Mouse (Mus musculus) forebrain, postnatal 0 days (tissue): Measurements from ENCODE around the gene Ypel3. TPM values are rescaled to one million over a fixed set of nuclear protein-coding genes. Genes with fewer than 3 reads are reported as not detected.

Experiments
- ATAC-seq: fragments of 200-750 bp; cut with Nextera tagmentation; 2 replicates; pipeline ENCODE4 v1.8.0; 2017; ENCODE audit warnings: mild to moderate bottlenecking, moderate library complexity
- DNase-seq: peaks from one replicate; pipeline ENCODE4 v3.0.0-alpha.2; 2015
- H3K27ac ChIP-seq: fragments of 300-500 bp; sonication (generic); 2 replicates; pipeline ENCODE4 v1.5.1; 2014; ENCODE audit warnings: low read depth, mild to moderate bottlenecking, antibody characterized with exemption, low read length, moderate library complexity, mixed read lengths
- H3K27me3 ChIP-seq: fragments of 300-500 bp; sonication (generic); 2 replicates; pipeline ENCODE4 v1.6.1; 2014; ENCODE audit warnings: mild to moderate bottlenecking, low read length, mixed read lengths; ENCODE audit not compliant: insufficient read depth
- H3K36me3 ChIP-seq: fragments of 300-500 bp; sonication (generic); 2 replicates; pipeline ENCODE4 v1.6.1; 2014; ENCODE audit warnings: mild to moderate bottlenecking, moderate library complexity; ENCODE audit not compliant: insufficient read depth
- H3K4me1 ChIP-seq: fragments of 300-500 bp; sonication (generic); 2 replicates; pipeline ENCODE4 v1.6.1; 2014; ENCODE audit warnings: antibody characterized with exemption; ENCODE audit not compliant: insufficient read depth
- H3K4me2 ChIP-seq: fragments of 300-500 bp; sonication (generic); 2 replicates; pipeline ENCODE4 v1.6.1; 2014; ENCODE audit warnings: low read depth, mild to moderate bottlenecking, moderate library complexity
- H3K4me3 ChIP-seq: fragments of 300-500 bp; sonication (generic); 2 replicates; pipeline ENCODE4 v1.5.1; 2014; ENCODE audit warnings: low read depth, low read length, mixed read lengths
- H3K9ac ChIP-seq: fragments of 300-500 bp; sonication (generic); 2 replicates; pipeline ENCODE4 v1.6.1; 2014; ENCODE audit warnings: mild to moderate bottlenecking
- H3K9me3 ChIP-seq: fragments of 300-500 bp; sonication (generic); 2 replicates; pipeline ENCODE4 v1.6.1; 2016; ENCODE audit warnings: low read length
- CTCF ChIP-seq: sonication (generic); IDR thresholded peaks from 2 replicates; pipeline ENCODE4 v1.5.1; 2016; ENCODE audit warnings: antibody characterized with exemption, control low read depth, low read depth
- WGBS: fragments of 180-500 bp; shearing (Covaris S2); extraction: QIAGEN DNeasy Blood & Tissue Kit; methylation state at CpG from one replicate; pipeline ENCODE4 v1.1.7; 2014; 5-methylcytosine and 5-hydroxymethylcytosine counted together
- polyA plus RNA-seq: library from polyadenylated mRNA; unstranded; fragments of >200 nt; fragmentation: Nextera tagmentation; extraction: Ambion mirVana; gene quantifications from 2 replicates; pipeline ENCODE4 v1.2.1, GENCODE M21; 2015
- total RNA-seq: library from RNA; depleted of rRNA; stranded (reverse); fragments of >200 nt; gene quantifications from 2 replicates; pipeline ENCODE4 v1.2.3, GENCODE M21; 2014

Gene Ypel3
- total and polyA plus RNA-seq, 2 experiments from 2014 or later: 162 to 223 TPM

DNA sequence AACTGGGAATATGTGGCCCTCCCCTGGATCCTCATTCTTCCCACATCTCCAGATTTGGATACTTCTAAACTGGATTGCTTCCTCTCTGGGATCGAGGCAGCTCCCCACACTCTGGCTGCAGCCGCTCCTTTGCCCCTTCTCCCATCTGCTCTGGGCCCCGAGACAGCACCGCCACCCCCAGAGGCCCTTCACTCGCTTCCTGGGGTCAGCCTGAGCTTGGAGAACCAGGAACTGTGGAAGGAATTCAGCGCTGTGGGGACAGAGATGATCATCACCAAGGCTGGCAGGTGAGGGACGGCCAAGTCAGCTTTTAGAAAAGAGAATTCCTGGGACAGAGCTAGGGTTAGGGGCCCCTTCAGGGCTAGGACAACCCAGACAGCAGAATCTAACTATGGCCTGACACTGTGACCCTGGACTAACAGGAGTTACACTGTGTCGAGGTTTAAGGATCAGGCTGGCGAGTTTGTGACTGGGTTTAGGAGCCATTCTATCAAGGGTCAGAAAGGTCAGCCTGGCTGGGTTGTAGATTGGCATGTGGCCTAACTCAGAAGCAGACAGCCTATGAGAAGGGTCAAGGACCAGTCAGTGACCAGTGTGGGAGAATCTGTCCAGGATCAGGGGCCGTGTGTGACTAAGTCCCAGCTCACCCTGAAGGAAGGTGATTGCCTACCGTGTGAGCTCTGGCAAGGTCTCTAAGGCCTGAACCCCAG lies 5.1 kb downstream of the Ypel3 start:
- Histone ChIP-seq H3K9me3 (no peaks in the 10 kb centered on the region), H3K27me3 (no peaks in the 10 kb centered on the region), H3K9ac (0 out of 2 replicates have a peak overlapping the region, but pooled peaks have one; percentile 3), H3K4me3 (no peak overlapping the region), H3K4me1 (peaks cover 15% of the 10 kb centered on the region), H3K27ac (no peak overlapping the region), H3K36me3 (peaks cover 42% of the 10 kb centered on the region), H3K4me2 (peak overlapping the region; percentile 86; the same call in 1 of the 2 replicates)
- DNase-seq (no peak), ATAC-seq (no peak)
- WGBS: 47% methylated on average over 11 of the region's 11 CpGs
- no peak for TF ChIP-seq CTCF

DNA sequence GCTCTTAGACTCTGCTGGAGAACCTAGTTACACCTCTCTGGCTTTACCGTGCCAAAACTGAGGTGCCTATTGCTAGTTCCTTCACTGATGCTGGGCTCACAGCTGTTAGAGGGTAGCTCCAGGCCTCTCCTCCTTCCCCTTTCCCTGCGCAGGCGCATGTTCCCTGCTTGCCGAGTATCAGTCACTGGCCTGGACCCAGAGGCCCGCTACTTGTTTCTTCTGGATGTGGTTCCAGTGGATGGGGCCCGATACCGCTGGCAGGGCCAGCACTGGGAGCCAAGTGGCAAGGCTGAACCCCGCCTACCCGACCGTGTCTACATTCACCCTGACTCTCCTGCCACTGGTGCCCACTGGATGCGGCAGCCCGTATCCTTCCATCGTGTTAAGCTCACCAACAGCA lies 5.9 kb downstream of the Ypel3 start:
- no peaks in the 10 kb centered on the region for H3K9me3 ChIP-seq
- ATAC-seq (no peak), DNase-seq (no peak)
- peaks cover 10% of the 10 kb centered on the region; the same call in 1 of the 2 replicates for H3K4me1 ChIP-seq
- H3K36me3 ChIP-seq: peaks cover 51% of the 10 kb centered on the region
- no peak overlapping the region for H3K9ac ChIP-seq
- no peaks in the 10 kb centered on the region for H3K27me3 ChIP-seq
- no peak overlapping the region for H3K4me3 ChIP-seq
- WGBS: 86% methylated on average over 13 of the region's 13 CpGs
- TF ChIP-seq CTCF: no peak
- no peak overlapping the region for H3K4me2 ChIP-seq
- H3K27ac ChIP-seq: no peak overlapping the region

GRCm38 (mm10) chr7:126784469-126784868 lies 7.7 kb downstream of the Ypel3 start:
- H3K4me2 ChIP-seq: no peak overlapping the region
- 92% methylated on average over 7 of the region's 7 CpGs for WGBS
- H3K9ac ChIP-seq: no peak overlapping the region
- peaks cover 5% of the 10 kb centered on the region; the same call in 1 of the 2 replicates for H3K4me1 ChIP-seq
- no peaks in the 10 kb centered on the region for H3K9me3 ChIP-seq
- ATAC-seq (no peak), DNase-seq (no peak)
- peaks cover 61% of the 10 kb centered on the region for H3K36me3 ChIP-seq
- no peak for TF ChIP-seq CTCF
- H3K27me3 ChIP-seq: no peaks in the 10 kb centered on the region
- H3K27ac ChIP-seq: no peak overlapping the region
- H3K4me3 ChIP-seq: no peak overlapping the region

GRCm38 (mm10) chr7:126785056-126785455 lies 8.3 kb downstream of the Ypel3 start:
- peaks cover 5% of the 10 kb centered on the region; the same call in 1 of the 2 replicates for H3K4me1 ChIP-seq
- H3K4me3 ChIP-seq: no peak overlapping the region
- no peak for TF ChIP-seq CTCF
- H3K9me3 ChIP-seq: no peaks in the 10 kb centered on the region
- ATAC-seq: no peak
- no peaks in the 10 kb centered on the region for H3K27me3 ChIP-seq
- 86% methylated on average over 4 of the region's 4 CpGs for WGBS
- H3K4me2 ChIP-seq: no peak overlapping the region
- H3K36me3 ChIP-seq: peaks cover 67% of the 10 kb centered on the region
- H3K9ac ChIP-seq: no peak overlapping the region
- DNase-seq: no peak
- no peak overlapping the region for H3K27ac ChIP-seq

DNA sequence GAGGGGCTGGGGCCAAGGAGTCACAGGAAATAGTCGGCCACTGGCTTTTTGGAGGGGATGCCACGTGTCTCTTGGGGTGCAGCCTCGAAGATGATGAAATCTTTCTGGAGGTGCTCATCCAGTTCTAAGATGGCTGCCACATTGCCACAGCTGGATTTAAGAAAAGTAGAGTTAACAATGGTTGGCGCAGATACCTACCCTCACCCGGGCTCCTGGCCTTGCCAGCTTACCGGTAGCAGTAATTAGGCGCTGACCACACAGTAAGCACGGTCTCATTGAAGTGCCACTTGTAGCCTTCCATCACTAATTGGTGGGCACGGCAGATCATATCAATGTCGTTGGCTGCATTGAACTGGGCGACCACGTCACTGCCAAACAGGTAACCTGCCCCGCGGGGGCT lies 9.4 kb downstream of the Ypel3 start:
- DNase-seq: no peak
- H3K27ac ChIP-seq: no peak overlapping the region
- peaks cover 2% of the 10 kb centered on the region; the same call in 1 of the 2 replicates for H3K4me1 ChIP-seq
- no peaks in the 10 kb centered on the region for H3K9me3 ChIP-seq
- no peak overlapping the region for H3K4me2 ChIP-seq
- H3K9ac ChIP-seq: no peak overlapping the region
- peaks cover 68% of the 10 kb centered on the region for H3K36me3 ChIP-seq
- no peak overlapping the region for H3K4me3 ChIP-seq
- no peak for ATAC-seq
- WGBS: 92% methylated on average over 14 of the region's 14 CpGs
- TF ChIP-seq CTCF: no peak
- H3K27me3 ChIP-seq: no peaks in the 10 kb centered on the region

DNA sequence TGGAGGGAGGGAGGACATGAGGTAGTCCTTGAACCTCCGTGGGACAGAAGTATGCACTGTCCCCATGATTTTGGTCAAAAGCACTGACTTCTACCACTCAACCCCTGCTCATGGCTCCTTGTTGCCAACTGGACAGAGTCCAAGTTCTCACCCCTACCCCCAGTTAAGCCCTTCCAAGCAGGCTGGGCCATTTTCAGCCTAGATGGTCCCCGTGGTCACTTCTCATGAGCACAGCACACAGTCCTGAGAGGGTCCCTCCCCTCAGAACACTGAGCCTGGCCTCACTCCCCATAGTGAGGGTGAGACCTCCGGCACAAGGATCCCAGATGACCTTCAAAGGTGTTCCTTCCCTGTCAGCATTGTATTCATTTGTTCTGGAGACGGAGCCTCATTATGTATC lies 12.4 kb downstream of the Ypel3 start:
- Histone ChIP-seq H3K9ac (no peak overlapping the region), H3K27me3 (no peaks in the 10 kb centered on the region), H3K27ac (no peak overlapping the region), H3K4me2 (no peak overlapping the region), H3K9me3 (no peaks in the 10 kb centered on the region), H3K4me3 (no peak overlapping the region), H3K36me3 (peaks cover 64% of the 10 kb centered on the region), H3K4me1 (peaks cover 4% of the 10 kb centered on the region; the same call in 1 of the 2 replicates)
- ATAC-seq (no peak), DNase-seq (no peak)
- no peak for TF ChIP-seq CTCF
- WGBS: 90% methylated on average over 4 of the region's 4 CpGs

GRCm38 (mm10) chr7:126791851-126792720 lies 15.3 kb downstream of the Ypel3 start, which contains the start of gene Ppp4c:
Ppp4c (minus strand) TSS chr7:126792496.
- peak within 1 kb of the TSS; percentile 86 for H3K4me2 ChIP-seq
- peak; percentile 97 for ATAC-seq
- peak; percentile 99 for DNase-seq
- peak within 1 kb of the TSS; percentile 92 for H3K27ac ChIP-seq
- peak within 1 kb of the TSS; percentile 90 for H3K9ac ChIP-seq
- H3K4me3 ChIP-seq: peak within 1 kb of the TSS; percentile 91
- H3K9me3 ChIP-seq: no peaks in the 10 kb centered on the region
- H3K27me3 ChIP-seq: no peaks in the 10 kb centered on the region
- no peak for TF ChIP-seq CTCF
- 4% methylated on average over 77 of the region's 83 CpGs for WGBS
- H3K4me1 ChIP-seq: peaks cover 4% of the 10 kb centered on the region; the same call in 1 of the 2 replicates
- peaks cover 62% of the 10 kb centered on the region for H3K36me3 ChIP-seq
